Mouse (Mus musculus): ENCODE results near the gene Mtmr6. TPM values are rescaled to one million over a fixed set of nuclear protein-coding genes. Genes with fewer than 3 reads are reported as not detected.

Mtmr6 gene
- polyA plus RNA-seq, 1 experiment = 0.20 TPM

- H3K9me3 ChIP-seq (ENCODE audit: control insufficient read depth, low read length) = no peaks in the 10 kb centered on the region
- no peak overlapping the region for H3K4me3 ChIP-seq (replicated peaks)
- no peaks in the 10 kb centered on the region for H3K27me3 ChIP-seq (ENCODE audit: control insufficient read depth)
- H3K4me1 ChIP-seq (ENCODE audit: control insufficient read depth) = no peaks in the 10 kb centered on the region; the same call in 1 of the 2 replicates
- H3K36me3 ChIP-seq (ENCODE audit: control insufficient read depth) = peaks cover 15% of the 10 kb centered on the region
- TF ChIP-seq GATA1 (IDR thresholded peaks at IDR 0.05; ENCODE audit: low read length) (no peak), TAL1 (IDR thresholded peaks at IDR 0.05; ENCODE audit: low read length) (no peak)
Measured at GRCm38 (mm10) chr14:60275301-60276276, 10.6 kb downstream of the Mtmr6 start.

- TF ChIP-seq GATA1 (IDR thresholded peaks at IDR 0.05; ENCODE audit: low read length) (no peak), TAL1 (IDR thresholded peaks at IDR 0.05; ENCODE audit: low read length) (no peak)
- no peak overlapping the region for H3K4me3 ChIP-seq (replicated peaks)
- H3K36me3 ChIP-seq (ENCODE audit: control insufficient read depth) = peaks cover 40% of the 10 kb centered on the region
- H3K27me3 ChIP-seq (ENCODE audit: control insufficient read depth) = no peaks in the 10 kb centered on the region
- H3K4me1 ChIP-seq (ENCODE audit: control insufficient read depth) = no peaks in the 10 kb centered on the region
- H3K9me3 ChIP-seq (ENCODE audit: control insufficient read depth, low read length) = no peaks in the 10 kb centered on the region
Measured at GRCm38 (mm10) chr14:60286194-60286863, 21.3 kb downstream of the Mtmr6 start.

DNA sequence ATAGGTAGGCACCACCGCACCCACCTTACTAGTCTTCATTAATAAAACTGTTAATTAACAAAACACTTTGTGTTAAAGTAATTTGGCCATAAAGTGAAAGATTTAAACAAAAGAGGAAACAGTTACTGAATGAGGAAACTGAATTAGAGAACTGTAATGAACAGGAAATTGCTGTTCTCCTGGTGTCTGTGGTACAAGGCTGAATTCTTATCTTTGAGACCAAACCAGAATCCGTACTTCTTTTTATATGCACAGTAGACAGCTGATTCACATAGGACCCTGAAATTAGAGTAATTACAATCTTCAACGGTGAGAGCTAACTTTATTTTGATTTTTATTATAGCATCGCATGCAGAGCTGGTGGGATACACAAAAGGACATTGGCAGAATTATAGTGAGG is 25.3 kb downstream of the Mtmr6 start:
- H3K4me1 ChIP-seq (ENCODE audit: control insufficient read depth) = no peaks in the 10 kb centered on the region
- peaks cover 54% of the 10 kb centered on the region for H3K36me3 ChIP-seq (ENCODE audit: control insufficient read depth)
- H3K9me3 ChIP-seq (ENCODE audit: control insufficient read depth, low read length) = no peaks in the 10 kb centered on the region
- H3K4me3 ChIP-seq (replicated peaks) = no peak overlapping the region
- TF ChIP-seq GATA1 (IDR thresholded peaks at IDR 0.05; ENCODE audit: low read length) (no peak), TAL1 (IDR thresholded peaks at IDR 0.05; ENCODE audit: low read length) (no peak)
- no peaks in the 10 kb centered on the region for H3K27me3 ChIP-seq (ENCODE audit: control insufficient read depth)

- H3K4me3 ChIP-seq (replicated peaks) = no peak overlapping the region
- TF ChIP-seq GATA1 (IDR thresholded peaks at IDR 0.05; ENCODE audit: low read length) (no peak), TAL1 (IDR thresholded peaks at IDR 0.05; ENCODE audit: low read length) (no peak)
- no peaks in the 10 kb centered on the region for H3K9me3 ChIP-seq (ENCODE audit: control insufficient read depth, low read length)
- H3K36me3 ChIP-seq (ENCODE audit: control insufficient read depth) = peaks cover 60% of the 10 kb centered on the region
- H3K4me1 ChIP-seq (ENCODE audit: control insufficient read depth) = no peaks in the 10 kb centered on the region
- H3K27me3 ChIP-seq (ENCODE audit: control insufficient read depth) = no peaks in the 10 kb centered on the region
Measured at GRCm38 (mm10) chr14:60295531-60295930, 30.5 kb downstream of the Mtmr6 start.

DNA sequence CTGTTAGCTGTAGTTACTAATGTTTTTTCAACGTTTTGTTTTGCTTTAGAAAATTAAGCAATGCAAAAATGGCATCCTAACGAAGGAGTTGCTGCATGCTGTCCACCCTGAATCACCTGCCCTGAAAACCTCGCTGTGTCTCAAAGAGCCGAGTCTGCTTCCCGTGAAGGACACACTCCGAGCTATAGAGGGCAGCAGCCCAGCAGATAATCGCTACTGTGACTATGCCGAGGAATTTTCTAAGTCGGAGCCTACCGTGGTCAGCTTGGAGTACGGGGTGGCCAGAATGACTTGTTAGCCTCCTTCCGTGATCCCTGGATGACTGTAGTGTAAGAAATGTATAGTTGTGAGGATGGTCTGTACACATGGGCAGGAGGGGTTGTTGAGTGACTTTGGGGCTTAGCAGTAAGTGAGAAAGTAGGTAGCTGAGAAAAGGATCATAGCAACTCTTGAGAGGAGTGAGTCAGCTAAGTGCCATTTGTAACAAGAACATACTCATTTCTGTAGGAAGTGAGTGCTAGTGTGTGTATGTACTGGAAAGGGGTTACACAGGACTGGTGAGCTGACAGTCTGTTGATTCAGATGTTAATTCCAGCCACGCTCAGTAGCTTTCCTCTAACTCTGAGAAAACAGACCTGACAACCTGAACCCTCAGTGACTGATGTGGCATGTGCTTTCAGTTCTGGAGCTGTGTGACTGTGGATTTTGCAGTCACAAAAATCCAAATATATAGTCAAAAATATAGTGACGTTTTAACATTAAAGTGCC is 35.4 kb downstream of the Mtmr6 start:
- no peak for TF ChIP-seq TAL1 (IDR thresholded peaks at IDR 0.05; ENCODE audit: low read length)
- no peak for TF ChIP-seq GATA1 (IDR thresholded peaks at IDR 0.05; ENCODE audit: low read length)
- Histone ChIP-seq H3K27me3 (ENCODE audit: control insufficient read depth) (no peaks in the 10 kb centered on the region), H3K9me3 (ENCODE audit: control insufficient read depth, low read length) (no peaks in the 10 kb centered on the region), H3K4me1 (ENCODE audit: control insufficient read depth) (no peaks in the 10 kb centered on the region), H3K36me3 (ENCODE audit: control insufficient read depth) (peaks cover 53% of the 10 kb centered on the region), H3K4me3 (replicated peaks) (no peak overlapping the region)

DNA sequence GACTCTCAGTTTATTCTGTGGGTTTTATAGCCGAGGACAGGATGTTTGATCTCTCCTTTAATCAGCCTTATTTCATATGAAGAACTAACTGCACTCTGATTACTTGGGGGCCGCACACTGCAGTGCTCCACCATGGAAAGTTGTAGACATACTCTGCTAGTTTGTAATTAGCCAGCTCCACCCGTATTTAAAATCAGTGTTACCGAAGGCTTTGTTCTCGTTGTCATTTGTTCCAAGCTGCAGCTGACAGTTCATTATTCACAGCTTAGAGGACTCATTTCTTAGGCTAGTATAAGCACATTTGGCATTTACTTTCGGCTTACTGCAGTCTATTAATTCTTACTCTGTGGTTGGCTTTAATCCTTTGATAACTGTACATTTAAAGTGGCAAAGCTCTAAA is 36.0 kb downstream of the Mtmr6 start:
- H3K4me3 ChIP-seq (replicated peaks) = no peak overlapping the region
- H3K36me3 ChIP-seq (ENCODE audit: control insufficient read depth) = peaks cover 53% of the 10 kb centered on the region
- no peaks in the 10 kb centered on the region for H3K27me3 ChIP-seq (ENCODE audit: control insufficient read depth)

DNA sequence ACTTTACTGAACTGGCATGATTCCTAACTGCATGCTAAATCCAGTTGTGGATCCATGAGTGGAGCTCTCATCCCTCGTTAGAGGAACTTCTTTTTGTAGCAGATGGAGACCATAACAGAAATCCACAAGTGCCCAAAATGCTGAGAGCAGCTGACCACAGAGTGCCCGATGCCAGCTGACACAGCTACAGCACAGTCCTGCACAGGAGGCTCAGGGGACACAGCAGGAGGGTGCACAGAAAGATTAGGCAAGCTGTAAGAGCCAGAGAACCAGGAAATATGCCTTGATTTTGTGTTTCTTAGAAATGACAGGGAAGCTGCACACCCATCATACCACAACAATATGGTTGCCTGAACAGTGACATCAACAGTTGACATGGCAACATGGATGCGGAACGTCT is 37.4 kb downstream of the Mtmr6 start:
- peaks cover 43% of the 10 kb centered on the region for H3K36me3 ChIP-seq (ENCODE audit: control insufficient read depth)
- no peaks in the 10 kb centered on the region for H3K4me1 ChIP-seq (ENCODE audit: control insufficient read depth)
- H3K9me3 ChIP-seq (ENCODE audit: control insufficient read depth, low read length) = no peaks in the 10 kb centered on the region
- H3K4me3 ChIP-seq (replicated peaks) = no peak overlapping the region
- H3K27me3 ChIP-seq (ENCODE audit: control insufficient read depth) = no peaks in the 10 kb centered on the region
- TF ChIP-seq TAL1 (IDR thresholded peaks at IDR 0.05; ENCODE audit: low read length) = no peak

More for the DNA sequence above, 36.0 kb downstream of the Mtmr6 start:
- TF ChIP-seq GATA1 (IDR thresholded peaks at IDR 0.05; ENCODE audit: low read length) (no peak), TAL1 (IDR thresholded peaks at IDR 0.05; ENCODE audit: low read length) (no peak)
- no peaks in the 10 kb centered on the region for H3K4me1 ChIP-seq (ENCODE audit: control insufficient read depth)
- no peaks in the 10 kb centered on the region for H3K9me3 ChIP-seq (ENCODE audit: control insufficient read depth, low read length)

GRCm38 (mm10) chr14:60304441-60305220 is 39.6 kb downstream of the Mtmr6 start:
- TF ChIP-seq GATA1 (IDR thresholded peaks at IDR 0.05; ENCODE audit: low read length) (no peak), TAL1 (IDR thresholded peaks at IDR 0.05; ENCODE audit: low read length) (no peak)
- Histone ChIP-seq H3K4me3 (replicated peaks) (no peak overlapping the region), H3K36me3 (ENCODE audit: control insufficient read depth) (peaks cover 35% of the 10 kb centered on the region), H3K27me3 (ENCODE audit: control insufficient read depth) (no peaks in the 10 kb centered on the region), H3K4me1 (ENCODE audit: control insufficient read depth) (no peaks in the 10 kb centered on the region), H3K9me3 (ENCODE audit: control insufficient read depth, low read length) (no peaks in the 10 kb centered on the region)
